Mouse (Mus musculus): ENCODE data around the gene Nsa2. TPM values are rescaled to one million over a fixed set of nuclear protein-coding genes. Genes with fewer than 3 reads are reported as not detected.
"Not testable (repeated sequence)": the region's sequence is repeated elsewhere in the genome, so short reads cannot be mapped to it uniquely, and the experiment has no call there.

Nsa2 gene
- total and polyA plus RNA-seq, 3 experiments = 126 to 305 (median 159) TPM

GRCm38 (mm10) chr13:97109046-97109445 is 28.7 kb downstream of the Nsa2 start:
- H3K4me1 ChIP-seq (ENCODE audit: control insufficient read depth in 1 of 2, insufficient read depth in 2 of 2) = peaks cover 2 to 4% of the 10 kb centered on the region in 2 experiments; a peak in 2 of 4 replicates
- no peaks in the 10 kb centered on the region for H3K79me2 ChIP-seq (replicated peaks; ENCODE audit: control insufficient read depth, extremely low read depth, insufficient read depth, poor library complexity, severe bottlenecking)
- TF ChIP-seq TCF12 (IDR thresholded peaks at IDR 0.05; ENCODE audit: low read depth, low read length) (no peak), ZMIZ1 (IDR thresholded peaks at IDR 0.05; ENCODE audit: low read depth, low read length) (no peak)
- H3K9me3 ChIP-seq (replicated peaks; ENCODE audit: low read length) = no peaks in the 10 kb centered on the region
- in situ Hi-C loops (cut with MboI; ENCODE audit: low pct_ligation_motif_present, low pct_unique_long_range_greater_than_20kb, low sequenced_read_pairs) = no loop called here
- H3K4me3 ChIP-seq (replicated peaks in 1 of 3; ENCODE audit: low read depth in 2 of 3, low read length in 2 of 3, poor library complexity in 1 of 3) = no peak overlapping the region
- no peaks in the 10 kb centered on the region for H3K36me3 ChIP-seq (replicated peaks in 1 of 2; ENCODE audit: control insufficient read depth in 1 of 2, insufficient read depth in 1 of 2, low read length in 1 of 2)
- dilution Hi-C loops (cut with MboI; ENCODE audit: extremely low pct_ligation_motif_present, extremely low pct_unique_long_range_greater_than_20kb, low sequenced_read_pairs) = no loop called here
- no peak overlapping the region for H3K4me2 ChIP-seq (ENCODE audit: insufficient read depth, low read depth, poor library complexity, severe bottlenecking)
- DNase-seq (ENCODE audit: extremely low read depth) = no peak
- no peaks in the 10 kb centered on the region for H3K27me3 ChIP-seq (replicated peaks)
- no peak overlapping the region for H3K9ac ChIP-seq (ENCODE audit: insufficient read depth, low read depth)
- no peak overlapping the region for H3K27ac ChIP-seq (ENCODE audit: insufficient read depth, low read depth)

DNA sequence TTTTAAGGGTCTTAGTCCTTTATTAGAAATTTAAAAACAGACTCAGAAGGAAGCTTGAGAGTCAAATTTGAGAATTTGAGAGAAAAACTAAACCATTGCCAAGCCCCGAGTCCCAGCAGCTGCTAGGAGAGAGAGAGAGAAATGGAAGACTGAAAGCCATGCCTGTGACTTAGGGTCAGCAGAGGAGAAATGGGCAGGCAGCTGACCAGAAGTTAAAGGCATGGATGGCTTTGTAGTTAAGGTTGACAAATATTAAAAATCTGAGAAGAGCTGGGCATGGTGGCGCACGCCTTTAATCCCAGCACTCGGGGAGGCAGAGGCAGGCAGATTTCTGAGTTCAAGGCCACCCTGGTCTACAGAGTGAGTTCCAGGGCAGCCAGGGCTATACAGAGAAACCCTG is 30.0 kb downstream of the Nsa2 start:
- H3K27me3 ChIP-seq (replicated peaks); H3K4me1 ChIP-seq (ENCODE audit: control insufficient read depth in 1 of 2, insufficient read depth in 2 of 2); H3K27ac ChIP-seq (ENCODE audit: insufficient read depth, low read depth); H3K4me3 ChIP-seq (replicated peaks in 1 of 3; ENCODE audit: low read depth in 2 of 3, low read length in 2 of 3, poor library complexity in 1 of 3); DNase-seq (ENCODE audit: extremely low read depth); H3K36me3 ChIP-seq (replicated peaks in 1 of 2; ENCODE audit: control insufficient read depth in 1 of 2, insufficient read depth in 1 of 2, low read length in 1 of 2); dilution Hi-C loops (cut with MboI; ENCODE audit: extremely low pct_ligation_motif_present, extremely low pct_unique_long_range_greater_than_20kb, low sequenced_read_pairs); H3K79me2 ChIP-seq (replicated peaks; ENCODE audit: control insufficient read depth, extremely low read depth, insufficient read depth, poor library complexity, severe bottlenecking); H3K9ac ChIP-seq (ENCODE audit: insufficient read depth, low read depth); in situ Hi-C loops (cut with MboI; ENCODE audit: low pct_ligation_motif_present, low pct_unique_long_range_greater_than_20kb, low sequenced_read_pairs); H3K4me2 ChIP-seq (ENCODE audit: insufficient read depth, low read depth, poor library complexity, severe bottlenecking); H3K9me3 ChIP-seq (replicated peaks; ENCODE audit: low read length): not testable (repeated sequence)

DNA sequence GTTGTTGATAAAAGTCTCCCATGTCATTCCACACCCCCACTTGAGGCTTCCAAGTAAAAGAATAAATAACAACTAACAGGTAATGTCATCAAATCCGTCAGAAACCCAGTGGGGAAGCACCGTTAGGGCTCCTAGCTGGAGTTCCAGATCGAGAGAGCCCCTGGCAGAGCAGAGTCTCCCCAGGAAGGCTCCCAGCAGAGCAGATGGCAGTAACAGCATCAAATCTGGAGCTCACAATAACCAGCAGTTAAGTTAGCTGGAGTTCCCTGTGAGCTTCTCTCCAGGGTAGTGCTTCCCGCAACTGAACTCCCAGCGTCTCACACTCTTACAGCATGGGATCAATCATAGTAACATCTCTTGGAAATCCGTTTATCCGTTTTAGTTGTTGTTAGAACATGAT is 32.7 kb downstream of the Nsa2 start:
- no peak overlapping the region for H3K9ac ChIP-seq (ENCODE audit: insufficient read depth, low read depth)
- DNase-seq (ENCODE audit: extremely low read depth) = no peak
- no peak overlapping the region for H3K4me2 ChIP-seq (ENCODE audit: insufficient read depth, low read depth, poor library complexity, severe bottlenecking)
- in situ Hi-C loops (cut with MboI; ENCODE audit: low pct_ligation_motif_present, low pct_unique_long_range_greater_than_20kb, low sequenced_read_pairs) = no loop called here
- no peak overlapping the region for H3K27ac ChIP-seq (ENCODE audit: insufficient read depth, low read depth)
- no peak overlapping the region for H3K4me3 ChIP-seq (replicated peaks in 1 of 3; ENCODE audit: low read depth in 2 of 3, low read length in 2 of 3, poor library complexity in 1 of 3)
- no peaks in the 10 kb centered on the region for H3K9me3 ChIP-seq (replicated peaks; ENCODE audit: low read length)
- H3K79me2 ChIP-seq (replicated peaks; ENCODE audit: control insufficient read depth, extremely low read depth, insufficient read depth, poor library complexity, severe bottlenecking) = no peaks in the 10 kb centered on the region
- no peaks in the 10 kb centered on the region for H3K27me3 ChIP-seq (replicated peaks)
- no peaks in the 10 kb centered on the region for H3K36me3 ChIP-seq (replicated peaks in 1 of 2; ENCODE audit: control insufficient read depth in 1 of 2, insufficient read depth in 1 of 2, low read length in 1 of 2)
- H3K4me1 ChIP-seq (ENCODE audit: control insufficient read depth in 1 of 2, insufficient read depth in 2 of 2) = peaks cover 2 to 6% of the 10 kb centered on the region in 2 experiments; a peak in 2 of 4 replicates
- TF ChIP-seq EP300 (IDR thresholded peaks at IDR 0.05; ENCODE audit: low read length) = no peak
- TF ChIP-seq TBP (conservative IDR thresholded peaks at IDR 0.05; ENCODE audit: low read depth, low read length) = no peak
- no peak for TF ChIP-seq RAD21 (IDR thresholded peaks at IDR 0.05; ENCODE audit: low read depth, low read length)
- no peak for TF ChIP-seq ZKSCAN1 (IDR thresholded peaks at IDR 0.05; ENCODE audit: borderline replicate concordance, low read depth, low read length)
- TF ChIP-seq BHLHE40 (IDR thresholded peaks at IDR 0.05; ENCODE audit: low read depth, low read length) = no peak
- TF ChIP-seq ELF1 (IDR thresholded peaks at IDR 0.05; ENCODE audit: low read depth, low read length) = no peak
- no peak for TF ChIP-seq TCF12 (IDR thresholded peaks at IDR 0.05; ENCODE audit: low read depth, low read length)
- TF ChIP-seq RCOR1 (conservative IDR thresholded peaks at IDR 0.05; ENCODE audit: low read depth, low read length) = no peak
- no peak for TF ChIP-seq JUN (IDR thresholded peaks at IDR 0.05; ENCODE audit: insufficient read depth, low read depth, low read length)
- no peak for TF ChIP-seq MXI1 (IDR thresholded peaks at IDR 0.05; ENCODE audit: low read depth, low read length)
- no peak for TF ChIP-seq MAZ (IDR thresholded peaks at IDR 0.05; ENCODE audit: low read depth, low read length)
- dilution Hi-C loops (cut with MboI; ENCODE audit: extremely low pct_ligation_motif_present, extremely low pct_unique_long_range_greater_than_20kb, low sequenced_read_pairs) = no loop called here

All from CH12.LX (cell line).